Mouse (Mus musculus): ENCODE results near the gene Vsx1.

DNA sequence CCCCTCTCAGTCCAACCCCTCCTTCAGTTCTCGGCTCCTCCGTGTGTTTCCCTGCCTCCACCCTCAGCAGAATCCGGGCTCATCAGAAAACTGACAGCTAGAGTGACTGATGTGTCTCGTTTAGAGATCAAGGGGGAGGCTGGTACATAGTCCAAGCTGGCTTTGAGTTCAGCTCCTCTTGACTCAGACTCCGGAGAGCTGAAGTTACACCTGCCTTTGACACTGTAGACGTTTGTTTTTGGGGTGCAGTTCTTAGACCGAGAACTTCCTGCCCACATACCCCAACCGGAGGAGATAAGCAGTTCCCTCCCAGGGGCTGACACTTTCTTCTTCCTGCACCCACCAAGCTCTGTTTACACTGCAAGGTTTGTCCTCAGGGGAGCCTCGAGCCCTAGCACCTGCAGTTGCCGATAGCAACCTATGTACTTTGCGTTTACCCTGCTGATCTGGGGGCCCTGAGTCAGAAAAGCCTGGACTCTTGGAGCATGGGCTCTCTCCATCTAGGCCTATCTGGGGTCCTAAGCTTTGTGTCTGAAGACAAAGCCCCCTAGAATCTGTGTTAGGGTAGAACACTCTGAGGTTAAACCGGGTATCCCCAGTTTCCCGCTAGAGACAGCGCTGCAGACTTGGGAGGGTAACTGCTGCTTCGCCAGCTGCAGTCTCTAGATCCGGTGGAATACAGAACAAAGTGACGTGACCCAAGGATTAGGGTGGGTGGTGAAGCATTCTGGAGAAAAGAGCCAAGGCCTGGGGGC lies 21.9 kb downstream of the Vsx1 start:
- no peak for TF ChIP-seq CTCF (conservative IDR thresholded peaks at IDR 0.05; ENCODE audit: low read length)
- no peak for TF ChIP-seq POU5F1 (IDR thresholded peaks at IDR 0.05; ENCODE audit: borderline replicate concordance, low read length)
